Mouse (Mus musculus) layer of hippocampus, adult 11-12 months (tissue): ENCODE results near the gene St6gal2.

Experiments
- DNase-seq: peaks from one replicate; pipeline ENCODE4 v3.0.0; 2022; ENCODE audit warnings: low spot score

The St6gal2 gene

GRCm38 (mm10) chr17:55445250-55446184, at the start of gene St6gal2:
St6gal2 (plus strand) TSS chr17:55445382.
- DNase-seq = peak; percentile 53

GRCm38 (mm10) chr17:55406043-55406442, 39.1 kb upstream of the St6gal2 start:
- DNase-seq = no peak

GRCm38 (mm10) chr17:55416519-55416918, 28.7 kb upstream of the St6gal2 start:
- no peak for DNase-seq

- no peak for DNase-seq
These were observed 974 bp downstream of the St6gal2 start for GRCm38 (mm10) chr17:55446185-55446527.

- DNase-seq = no peak
These were observed 1.5 kb downstream of the St6gal2 start for GRCm38 (mm10) chr17:55446698-55447097.

GRCm38 (mm10) chr17:55450943-55451342, 5.8 kb downstream of the St6gal2 start:
- DNase-seq = no peak

- DNase-seq = no peak
These were observed 9.3 kb downstream of the St6gal2 start for GRCm38 (mm10) chr17:55454487-55454886.

- DNase-seq = no peak
These were observed 15.0 kb downstream of the St6gal2 start for GRCm38 (mm10) chr17:55460187-55460586.

GRCm38 (mm10) chr17:55467579-55467978, 22.4 kb downstream of the St6gal2 start:
- DNase-seq = no peak

GRCm38 (mm10) chr17:55468963-55469362, 23.8 kb downstream of the St6gal2 start:
- DNase-seq = no peak

- no peak for DNase-seq
These were observed 30.8 kb downstream of the St6gal2 start for GRCm38 (mm10) chr17:55475974-55476373.

- DNase-seq = no peak
These were observed 32.2 kb downstream of the St6gal2 start for GRCm38 (mm10) chr17:55477361-55477760.

GRCm38 (mm10) chr17:55479367-55479766, 34.2 kb downstream of the St6gal2 start:
- DNase-seq = no peak

GRCm38 (mm10) chr17:55484108-55484870, 39.1 kb downstream of the St6gal2 start:
- no peak for DNase-seq

- no peak for DNase-seq
These were observed 86.7 kb downstream of the St6gal2 start for GRCm38 (mm10) chr17:55531872-55532271.

- DNase-seq = no peak
These were observed 103.3 kb downstream of the St6gal2 start for GRCm38 (mm10) chr17:55548476-55548875.

- DNase-seq = no peak
These were observed 116.6 kb downstream of the St6gal2 start for GRCm38 (mm10) chr17:55561774-55562173.
